Mouse (Mus musculus): Measurements from ENCODE around the gene Abhd10. TPM values are rescaled to one million over a fixed set of nuclear protein-coding genes. Genes with fewer than 3 reads are reported as not detected.
A peak's percentile ranks its signal among the peaks of the same experiment; 100 is the strongest.

The Abhd10 gene
- polyA plus RNA-seq, 1 experiment from 2014 or later: 41.8 TPM

DNA sequence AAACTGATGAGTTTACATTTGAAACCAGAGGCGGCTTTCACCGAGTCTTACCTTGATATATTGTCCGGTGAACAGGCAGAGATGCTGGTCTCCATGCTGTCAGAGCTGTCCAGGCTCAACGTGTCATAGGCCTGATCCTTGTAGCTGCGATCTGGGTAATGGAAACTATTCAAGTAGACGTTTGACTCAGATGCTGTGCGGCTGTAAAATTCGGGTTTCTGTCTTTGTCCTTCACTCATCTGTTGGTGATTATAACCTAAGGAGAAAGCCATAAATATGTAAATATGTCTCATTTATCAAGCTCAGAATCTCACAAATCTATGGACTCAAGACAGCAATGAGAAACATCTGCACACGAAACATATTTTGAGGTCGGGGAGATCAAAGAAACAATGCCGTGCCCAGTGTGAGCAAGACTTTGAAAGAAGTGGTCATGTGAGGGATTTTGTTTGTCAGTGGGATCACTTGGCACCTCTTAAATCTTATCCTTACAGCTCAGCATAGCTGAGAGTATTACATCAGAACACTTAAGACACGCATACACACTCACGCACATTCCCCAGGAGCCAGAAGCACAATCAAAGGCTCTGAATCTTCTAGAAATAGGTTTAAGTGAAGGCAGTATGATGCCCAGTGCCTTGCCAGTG, 20.2 kb upstream of the Abhd10 start:
- Histone ChIP-seq H3K36me3 (peaks cover 5% of the 10 kb centered on the region; the same call in 1 of the 2 replicates), H3K4me3 (no peak overlapping the region), H3K4me2 (replicated peaks) (no peak overlapping the region), H3K27me3 (no peaks in the 10 kb centered on the region), H3K27ac (no peak overlapping the region), H3K4me1 (no peaks in the 10 kb centered on the region), H3K9me3 (replicated peaks) (no peaks in the 10 kb centered on the region), H3K9ac (no peak overlapping the region)
- WGBS: 85% methylated on average over 13 of the region's 13 CpGs
- ATAC-seq (ENCODE audit: low FRiP score): no peak

DNA sequence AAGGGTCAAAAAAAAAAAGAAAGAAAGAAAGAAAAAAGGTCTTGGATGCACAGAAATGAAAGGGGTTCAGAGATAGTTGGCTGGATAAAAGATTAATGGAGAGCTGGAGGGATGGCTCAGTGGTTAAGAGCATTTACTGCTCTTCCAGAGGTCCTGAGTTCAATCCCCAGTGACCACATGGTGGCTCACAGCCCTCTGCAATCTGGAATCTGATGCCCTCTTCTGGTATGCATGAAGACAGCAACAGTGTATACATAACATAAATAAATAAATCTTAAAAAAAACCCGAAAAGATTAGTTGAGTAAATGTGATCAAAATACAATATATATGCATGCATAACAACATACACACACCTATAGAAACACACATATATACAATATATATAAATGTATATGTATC, 18.7 kb upstream of the Abhd10 start:
- Histone ChIP-seq H3K27me3 (no peaks in the 10 kb centered on the region), H3K4me2 (replicated peaks) (no peak overlapping the region), H3K4me1 (no peaks in the 10 kb centered on the region), H3K4me3 (no peak overlapping the region), H3K9ac (no peak overlapping the region), H3K9me3 (replicated peaks) (no peaks in the 10 kb centered on the region), H3K27ac (no peak overlapping the region), H3K36me3 (peaks cover 5% of the 10 kb centered on the region; the same call in 1 of the 2 replicates)
- no peak for ATAC-seq (ENCODE audit: low FRiP score)
- 75% methylated on average over 1 of the region's 1 CpGs for whole genome bisulfite sequencing

DNA sequence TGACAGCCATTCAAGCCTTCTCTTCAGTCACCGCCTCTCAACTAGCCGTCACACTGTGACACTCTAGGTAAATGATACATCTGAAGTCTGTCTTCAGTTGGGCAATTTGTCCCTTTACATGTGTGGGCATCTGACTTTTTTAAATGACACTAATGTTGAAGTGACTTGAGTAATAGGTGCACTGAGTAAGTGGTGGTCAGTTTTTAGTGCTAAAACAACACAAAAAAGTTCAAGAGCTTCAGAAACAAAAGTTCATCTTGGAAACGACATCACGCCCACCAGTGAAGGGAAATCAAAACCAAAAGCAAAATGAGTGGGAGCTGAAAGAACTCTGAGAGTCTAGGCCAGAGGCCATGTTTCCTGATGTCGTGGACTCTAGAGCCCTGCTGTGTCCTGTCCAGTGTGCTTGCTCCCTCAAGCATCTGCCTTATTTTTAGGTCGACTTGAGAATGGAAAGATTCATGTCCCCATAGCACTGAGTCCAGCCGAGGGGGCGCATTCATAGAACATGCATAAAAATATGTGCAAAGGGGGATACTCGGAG, 16.0 kb upstream of the Abhd10 start:
- no peak overlapping the region for H3K27ac ChIP-seq
- H3K4me3 ChIP-seq: no peak overlapping the region
- no peaks in the 10 kb centered on the region for H3K9me3 ChIP-seq (replicated peaks)
- H3K27me3 ChIP-seq: no peaks in the 10 kb centered on the region
- H3K4me1 ChIP-seq: no peaks in the 10 kb centered on the region
- peaks cover 5% of the 10 kb centered on the region; the same call in 1 of the 2 replicates for H3K36me3 ChIP-seq
- no peak for ATAC-seq (ENCODE audit: low FRiP score)
- H3K9ac ChIP-seq: no peak overlapping the region
- no peak overlapping the region for H3K4me2 ChIP-seq (replicated peaks)
- WGBS: 85% methylated on average over 9 of the region's 9 CpGs

DNA sequence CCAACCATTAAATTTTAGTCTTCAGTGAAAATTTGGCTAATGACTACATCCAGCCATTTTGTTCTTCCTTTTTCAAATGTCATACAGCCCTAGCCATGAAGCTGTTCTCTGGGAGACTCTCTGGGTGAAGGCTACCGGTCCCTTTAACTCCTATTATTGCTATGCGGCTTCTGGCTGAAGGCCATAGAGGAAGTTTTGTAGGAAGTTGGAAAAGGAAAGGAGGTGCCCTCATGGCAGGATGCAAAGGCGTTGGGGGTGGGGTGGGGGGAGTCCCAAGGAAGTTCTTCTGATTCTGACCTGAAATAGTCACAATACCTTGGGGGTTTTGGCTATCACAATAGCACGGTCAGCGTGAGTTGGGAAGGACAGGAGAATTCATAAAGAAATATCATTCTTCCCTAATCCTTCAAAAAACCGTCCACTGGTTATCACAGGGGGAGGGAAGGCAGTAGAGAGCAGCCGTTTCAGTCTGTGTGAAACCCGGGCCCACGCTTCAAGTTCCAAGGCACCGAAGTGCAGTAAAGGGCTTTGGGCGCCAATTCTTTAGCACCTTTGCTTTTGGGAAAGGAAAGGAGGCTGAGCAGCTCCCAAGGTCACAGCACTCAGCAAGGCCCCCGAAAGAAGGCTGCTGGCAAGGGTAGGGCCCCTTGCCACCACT, 14.8 kb upstream of the Abhd10 start:
- H3K4me3 ChIP-seq: no peak overlapping the region
- H3K27ac ChIP-seq: no peak overlapping the region
- peaks cover 3% of the 10 kb centered on the region; the same call in 1 of the 2 replicates for H3K36me3 ChIP-seq
- peak; percentile 43; the same call in 1 of the 2 replicates for ATAC-seq (ENCODE audit: low FRiP score)
- no peak overlapping the region for H3K9ac ChIP-seq
- 86% methylated on average over 12 of the region's 12 CpGs for WGBS
- H3K9me3 ChIP-seq (replicated peaks): no peaks in the 10 kb centered on the region
- H3K4me2 ChIP-seq (replicated peaks): no peak overlapping the region
- no peaks in the 10 kb centered on the region for H3K4me1 ChIP-seq
- H3K27me3 ChIP-seq: no peaks in the 10 kb centered on the region

GRCm38 (mm10) chr16:45756855-45757254, 14.1 kb upstream of the Abhd10 start:
- H3K36me3 ChIP-seq: peaks cover under 1% of the 10 kb centered on the region; the same call in 1 of the 2 replicates

DNA sequence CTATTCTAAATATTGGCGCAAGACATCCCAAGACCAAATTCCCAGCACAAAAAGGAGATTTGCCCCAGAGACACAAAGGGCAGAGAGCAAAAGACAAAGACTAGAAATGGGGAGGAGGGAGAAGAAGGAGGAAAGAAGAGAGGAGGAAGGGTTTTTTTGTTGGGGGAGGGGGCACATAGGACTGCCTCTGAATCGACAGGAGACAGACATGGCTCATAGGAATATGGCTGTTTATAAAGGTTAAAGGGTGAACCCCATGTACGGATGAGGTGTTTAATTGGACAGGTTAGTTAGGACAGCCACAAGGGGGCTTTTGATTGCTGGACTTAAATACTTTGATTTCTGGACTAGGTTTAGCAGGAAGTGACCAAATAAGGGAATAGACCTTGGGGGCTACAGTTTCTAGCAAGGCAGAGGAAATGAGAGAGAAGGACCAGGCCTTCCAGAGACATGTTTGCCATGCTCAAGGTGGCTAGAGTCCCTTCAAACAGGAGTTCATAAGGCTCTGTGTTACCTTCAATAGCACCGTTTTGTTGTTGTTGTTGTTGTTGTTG, 913 bp upstream of the Abhd10 start:
- peaks cover 13% of the 10 kb centered on the region for H3K4me1 ChIP-seq
- H3K9me3 ChIP-seq (replicated peaks): no peaks in the 10 kb centered on the region
- peaks cover 4% of the 10 kb centered on the region; the same call in 1 of the 2 replicates for H3K36me3 ChIP-seq
- H3K27me3 ChIP-seq: no peaks in the 10 kb centered on the region
- 73% methylated on average over 4 of the region's 4 CpGs for WGBS
- peak overlapping the region; percentile 92 for H3K27ac ChIP-seq
- no peak for ATAC-seq (ENCODE audit: low FRiP score)
- H3K9ac ChIP-seq: no peak overlapping the region
- peak overlapping the region; percentile 63; the same call in 1 of the 2 replicates for H3K4me2 ChIP-seq (replicated peaks)
- H3K4me3 ChIP-seq: 0 out of 2 replicates have a peak overlapping the region, but pooled peaks have one; percentile 80

More at GRCm38 (mm10) chr16:45756855-45757254, 14.1 kb upstream of the Abhd10 start:
- no peaks in the 10 kb centered on the region for H3K9me3 ChIP-seq (replicated peaks)
- no peaks in the 10 kb centered on the region for H3K27me3 ChIP-seq
- H3K27ac ChIP-seq: no peak overlapping the region
- H3K4me3 ChIP-seq: no peak overlapping the region
- WGBS: 46% methylated on average over 9 of the region's 9 CpGs
- no peaks in the 10 kb centered on the region for H3K4me1 ChIP-seq
- H3K9ac ChIP-seq: no peak overlapping the region
- peak; percentile 58; the same call in 1 of the 2 replicates for ATAC-seq (ENCODE audit: low FRiP score)
- no peak overlapping the region for H3K4me2 ChIP-seq (replicated peaks)

DNA sequence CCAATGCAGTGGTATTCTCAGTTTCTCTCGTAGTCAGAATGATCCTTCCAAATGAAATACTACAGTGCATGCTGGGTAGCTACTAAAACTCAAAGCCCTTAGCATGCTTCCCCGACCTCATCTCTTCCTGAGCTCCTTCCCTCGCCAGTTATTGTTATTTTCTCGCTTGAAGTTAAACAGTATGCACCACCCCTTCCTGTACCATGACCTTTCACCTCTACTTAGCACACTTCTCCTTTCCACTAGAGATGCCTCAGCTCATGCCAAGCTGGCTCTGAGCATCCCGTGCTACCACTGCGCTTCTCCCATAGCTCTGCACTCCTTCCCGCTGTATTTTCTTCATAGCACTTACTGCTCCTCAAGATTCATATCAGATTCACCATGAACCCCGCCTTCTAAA, 4.9 kb downstream of the Abhd10 start:
- Histone ChIP-seq H3K9ac (no peak overlapping the region), H3K9me3 (replicated peaks) (no peaks in the 10 kb centered on the region), H3K4me1 (peaks cover 8% of the 10 kb centered on the region), H3K4me3 (no peak overlapping the region), H3K27ac (no peak overlapping the region), H3K36me3 (peaks cover 40% of the 10 kb centered on the region), H3K27me3 (no peaks in the 10 kb centered on the region), H3K4me2 (replicated peaks) (no peak overlapping the region)
- ATAC-seq (ENCODE audit: low FRiP score): no peak
- 92% methylated on average over 8 of the region's 8 CpGs for WGBS

- Histone ChIP-seq H3K4me2 (replicated peaks) (no peak overlapping the region), H3K4me1 (peaks cover 8% of the 10 kb centered on the region), H3K9ac (no peak overlapping the region), H3K9me3 (replicated peaks) (no peaks in the 10 kb centered on the region), H3K27me3 (no peaks in the 10 kb centered on the region), H3K4me3 (no peak overlapping the region), H3K27ac (no peak overlapping the region), H3K36me3 (peaks cover 51% of the 10 kb centered on the region)
- WGBS: 90% methylated on average over 3 of the region's 3 CpGs
- ATAC-seq (ENCODE audit: low FRiP score): no peak
Observed at GRCm38 (mm10) chr16:45736724-45737123, 6.0 kb downstream of the Abhd10 start.

- Histone ChIP-seq H3K27ac (no peak overlapping the region), H3K4me3 (no peak overlapping the region), H3K9me3 (replicated peaks) (no peaks in the 10 kb centered on the region), H3K4me2 (replicated peaks) (no peak overlapping the region), H3K9ac (no peak overlapping the region), H3K4me1 (peaks cover 11% of the 10 kb centered on the region; the same call in 1 of the 2 replicates), H3K27me3 (no peaks in the 10 kb centered on the region), H3K36me3 (peaks cover 47% of the 10 kb centered on the region)
- 88% methylated on average over 5 of the region's 5 CpGs for WGBS
- no peak for ATAC-seq (ENCODE audit: low FRiP score)
Observed at GRCm38 (mm10) chr16:45729163-45729562, 13.6 kb downstream of the Abhd10 start.

GRCm38 (mm10) chr16:45724742-45725102, 18.0 kb downstream of the Abhd10 start:
- H3K27ac ChIP-seq: peak overlapping the region; percentile 99
- peak; percentile 84 for ATAC-seq (ENCODE audit: low FRiP score)
- peak overlapping the region; percentile 76 for H3K4me2 ChIP-seq (replicated peaks)
- H3K9me3 ChIP-seq (replicated peaks): no peaks in the 10 kb centered on the region
- peak overlapping the region; percentile 94 for H3K9ac ChIP-seq
- no peaks in the 10 kb centered on the region for H3K27me3 ChIP-seq
- H3K36me3 ChIP-seq: peaks cover 32% of the 10 kb centered on the region
- peaks cover 39% of the 10 kb centered on the region for H3K4me1 ChIP-seq
- H3K4me3 ChIP-seq: peak overlapping the region; percentile 67
- 0% methylated on average over 10 of the region's 10 CpGs for WGBS

- Histone ChIP-seq H3K4me2 (replicated peaks) (peak within 1 kb of the TSS; percentile 76), H3K27ac (peak within 1 kb of the TSS; percentile 99), H3K4me3 (peak within 1 kb of the TSS; percentile 67), H3K27me3 (no peaks in the 10 kb centered on the region), H3K9me3 (replicated peaks) (no peaks in the 10 kb centered on the region), H3K9ac (peak within 1 kb of the TSS; percentile 94), H3K4me1 (peaks cover 42% of the 10 kb centered on the region), H3K36me3 (peaks cover 32% of the 10 kb centered on the region)
- peak; percentile 89 for ATAC-seq (ENCODE audit: low FRiP score)
- WGBS: under 1% methylated on average over 30 of the region's 30 CpGs
Observed at GRCm38 (mm10) chr16:45724061-45724741, 18.6 kb downstream of the Abhd10 start, which contains the start of gene Tagln3. Gene Tagln3 (minus strand): TSS chr16:45724608.
